Mouse (Mus musculus): Measurements from ENCODE around the gene Zfp280d.

- TF ChIP-seq GATA1 (IDR thresholded peaks at IDR 0.05; ENCODE audit: low read length) (no peak), TAL1 (IDR thresholded peaks at IDR 0.05; ENCODE audit: low read length) (no peak)
Observed at GRCm38 (mm10) chr9:72389431-72390002, 114.9 kb downstream of the Zfp280d start.
